Mouse (Mus musculus): Measurements from ENCODE around the gene Eif4ebp2.

GRCm38 (mm10) chr10:61418131-61418900 lies 34.1 kb downstream of the Eif4ebp2 start:
- TF ChIP-seq CTCF (IDR thresholded peaks at IDR 0.05; ENCODE audit: low read depth) (no peak), EP300 (IDR thresholded peaks at IDR 0.05; ENCODE audit: low read depth) (no peak)

Data from liver, postnatal 0 days (tissue).